9 mouse cellular contexts compared by ENCODE assay signal in the genomic region with DNA sequence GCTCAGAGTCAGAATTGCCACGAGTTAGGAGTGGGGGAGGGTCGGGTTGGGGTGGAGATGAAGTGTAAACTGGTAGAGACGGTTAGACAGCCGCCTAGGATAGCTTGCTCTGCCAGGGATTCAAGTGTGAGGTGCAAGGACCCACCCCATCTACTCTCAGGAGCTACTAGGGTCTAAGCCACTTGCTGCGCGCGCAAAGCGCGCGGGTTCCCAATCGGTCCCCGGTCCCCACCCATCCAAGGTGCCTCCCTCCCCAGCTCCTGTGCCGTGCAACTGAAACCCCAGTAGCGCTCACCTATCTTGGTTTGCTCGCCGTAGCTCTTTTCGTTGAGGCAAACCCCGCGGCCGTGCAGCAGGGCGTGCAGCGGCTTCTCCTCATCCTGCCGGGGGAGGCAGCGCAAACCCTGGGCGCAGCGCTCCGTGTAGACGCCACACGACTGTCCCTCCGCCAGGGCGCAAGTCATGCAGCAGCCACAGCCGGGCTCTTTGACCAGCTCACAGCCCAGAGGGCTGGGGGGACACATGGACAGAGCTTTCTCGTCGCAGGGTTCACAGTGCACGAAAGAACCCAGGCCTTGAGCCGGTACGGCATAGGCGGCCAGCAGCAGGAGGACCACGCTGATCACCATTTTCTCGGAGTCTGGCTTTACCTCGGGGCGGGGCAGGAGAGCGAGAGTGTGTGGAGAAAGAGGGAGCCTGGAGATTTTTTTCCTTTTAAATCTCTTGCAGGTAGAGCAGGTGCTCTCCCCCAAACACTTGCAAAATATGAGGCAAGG. TPM values are rescaled to one million over a fixed set of nuclear protein-coding genes. Genes with fewer than 3 reads are reported as not detected.
DNase-seq lines count a peak whose midpoint lies in the region; ATAC-seq and TF ChIP-seq lines count a peak whose summit lies in the region.
"Had no signal": no experiment of that assay in that cellular context is flagged by ENCODE, and none has a peak within 500 bp of the region (broad histone marks: within the 10 kb centered on the region; RNA-seq: fewer than 3 reads in every experiment).

No protein-coding gene starts in this region.

- no peaks in the 10 kb centered on the region for H3K9me3 ChIP-seq in forebrain, embryonic 11.5 days (ENCODE audit: control insufficient read depth, low read length)
- H3K9me3 ChIP-seq in stomach, embryonic 15.5 days = no peaks in the 10 kb centered on the region

- WGBS in forebrain, embryonic 11.5 days = under 1% methylated on average over 43 of the region's 43 CpGs
- WGBS in stomach, embryonic 15.5 days = under 1% methylated on average over 43 of the region's 43 CpGs

- peaks cover 6% of the 10 kb centered on the region; the same call in 1 of the 2 replicates for H3K4me1 ChIP-seq in forebrain, embryonic 11.5 days (replicated peaks; ENCODE audit: control insufficient read depth, insufficient read depth, low read length)
- peaks cover 45% of the 10 kb centered on the region for H3K4me1 ChIP-seq in stomach, embryonic 15.5 days

- DNase-seq in ES-CJ7 (ENCODE audit: low read depth, low spot score) = peak; percentile 75
- DNase-seq in brain, adult 2 months (ENCODE audit: low read depth, low spot score) = peak; percentile 83
- DNase-seq in forebrain, embryonic 11.5 days (ENCODE audit: low spot score) = peak; percentile 81
- peak; percentile 47 to 74 for DNase-seq in heart, postnatal 36 days
- DNase-seq in layer of hippocampus, adult 2 months (ENCODE audit: low spot score in 2 of 2) = peak in 1 of 2 experiments; percentile 60
- DNase-seq in lung, postnatal 4 days = peak; percentile 58 to 62
- no peak for DNase-seq in testis, postnatal 14 days (ENCODE audit: low spot score)

- intact Hi-C loops in heart, postnatal 36 days (cut with DNase I) = loop anchor here (5.0 to 10.0 kb wide), 2 partner anchors 131 to 499 kb away; no protein-coding TSS in a partner anchor

- peaks cover 3% of the 10 kb centered on the region; the same call in 1 of the 2 replicates for H3K27me3 ChIP-seq in forebrain, embryonic 11.5 days (ENCODE audit: control insufficient read depth, insufficient read depth, low read length)
- no peaks in the 10 kb centered on the region for H3K27me3 ChIP-seq in stomach, embryonic 15.5 days (replicated peaks)

- 0 out of 2 replicates have a peak, but pooled peaks have one; percentile 8 for ATAC-seq in forebrain, embryonic 11.5 days (replicated peaks; ENCODE audit: low FRiP score)
- peak; percentile 6; the same call in 1 of the 2 replicates for ATAC-seq in stomach, embryonic 15.5 days (ENCODE audit: insufficient read depth, low FRiP score, low read depth)

- H3K36me3 ChIP-seq in forebrain, embryonic 11.5 days (ENCODE audit: control insufficient read depth, insufficient read depth, low read length) = no peaks in the 10 kb centered on the region
- no peaks in the 10 kb centered on the region for H3K36me3 ChIP-seq in stomach, embryonic 15.5 days

- H3K9ac ChIP-seq in forebrain, embryonic 11.5 days (ENCODE audit: low read length) = peak overlapping the region; percentile 75
- H3K9ac ChIP-seq in stomach, embryonic 15.5 days = peak overlapping the region; percentile 73

- H3K4me2 ChIP-seq in forebrain, embryonic 11.5 days (ENCODE audit: low read depth, low read length, severe bottlenecking) = peak overlapping the region; percentile 75
- H3K4me2 ChIP-seq in stomach, embryonic 15.5 days = peak overlapping the region; percentile 83

- TF ChIP-seq CTCF in layer of hippocampus, adult 2 months (conservative IDR thresholded peaks at IDR 0.05) = peak; percentile 24; the same call in 1 of the 2 replicates

- H3K27ac ChIP-seq in forebrain, embryonic 11.5 days (ENCODE audit: low read depth, low read length) = peak overlapping the region; percentile 80
- H3K27ac ChIP-seq in layer of hippocampus, adult 2 months = peak overlapping the region; percentile 95
- peak overlapping the region; percentile 95 for H3K27ac ChIP-seq in stomach, embryonic 15.5 days

- H3K4me3 ChIP-seq in forebrain, embryonic 11.5 days (ENCODE audit: low read depth, low read length) = peak overlapping the region; percentile 64
- H3K4me3 ChIP-seq in layer of hippocampus, adult 2 months = peak overlapping the region; percentile 68
- peak overlapping the region; percentile 65 for H3K4me3 ChIP-seq in stomach, embryonic 15.5 days (replicated peaks)

RNA-seq across cellular contexts. Expression of gene Igfbp5, which starts 1.0 kb away (rescaled TPM):
- polyA plus RNA-seq in forebrain, embryonic 11.5 days (2014; fragmentation: Nextera tagmentation; extraction: Ambion mirVana) = 35.7 and 37.4 TPM in 2 replicates
- total RNA-seq in heart, postnatal 36 days (2021) = 100 to 1,000 TPM in 1 of 2 experiments, 10 to 100 TPM in 1; 95.6 to 123 TPM
- 10 to 100 TPM; 72.5 to 79.3 TPM for total RNA-seq in layer of hippocampus, adult 2 months (2021)
- polyA plus RNA-seq in stomach, embryonic 15.5 days (2015; fragmentation: Nextera tagmentation; extraction: Ambion mirVana) = 89.8 and 94.7 TPM in 2 replicates

RNA-seq across cellular contexts. Expression of gene Igfbp2, which starts 49.4 kb away (rescaled TPM):
- polyA plus RNA-seq in forebrain, embryonic 11.5 days (2014; fragmentation: Nextera tagmentation; extraction: Ambion mirVana) = 708 and 809 TPM in 2 replicates
- total RNA-seq in heart, postnatal 36 days (2021) = under 1 TPM in 1 of 2 experiments, not detected in 1; 0.22 TPM
- 10 to 100 TPM; 43.6 to 44.2 TPM for total RNA-seq in layer of hippocampus, adult 2 months (2021)
- 404 and 428 TPM in 2 replicates for polyA plus RNA-seq in stomach, embryonic 15.5 days (2015; fragmentation: Nextera tagmentation; extraction: Ambion mirVana)
- total RNA-seq: common myeloid progenitor, adult 5-6 weeks had no signal

Comparison
In these comparisons a context has a peak if more than half of its experiments do, and no peak if none do; other contexts are left out.
1. RNA of gene Igfbp2, which starts 49.4 kb away (total RNA-seq): 43.6 to 44.2 TPM in layer of hippocampus, adult 2 months; 0.22 TPM in heart, postnatal 36 days; every median in the first group is over 10 times any median in the second.
2. Peak in every context shown above with its lines, with median percentiles within 50 percentile points of each other: H3K27ac ChIP-seq and H3K4me3 ChIP-seq.